Mouse (Mus musculus): ENCODE measurements around the gene Taar3. TPM values are rescaled to one million over a fixed set of nuclear protein-coding genes. Genes with fewer than 3 reads are reported as not detected.

The Taar3 gene
- total RNA-seq (2021): not detected
- long read RNA-seq, experiment 1: 0 reads
- long read RNA-seq, experiment 2: 0 reads

GRCm38 (mm10) chr10:23949508-23950005 is at the start of gene Taar3:
TSS of gene Taar3 (plus strand) at chr10:23949558.
- no peak within 1 kb of the TSS for H3K27ac ChIP-seq
- TF ChIP-seq CTCF (IDR thresholded peaks at IDR 0.05): no peak
- intact Hi-C loops (cut with DNase I): no loop called here

DNA sequence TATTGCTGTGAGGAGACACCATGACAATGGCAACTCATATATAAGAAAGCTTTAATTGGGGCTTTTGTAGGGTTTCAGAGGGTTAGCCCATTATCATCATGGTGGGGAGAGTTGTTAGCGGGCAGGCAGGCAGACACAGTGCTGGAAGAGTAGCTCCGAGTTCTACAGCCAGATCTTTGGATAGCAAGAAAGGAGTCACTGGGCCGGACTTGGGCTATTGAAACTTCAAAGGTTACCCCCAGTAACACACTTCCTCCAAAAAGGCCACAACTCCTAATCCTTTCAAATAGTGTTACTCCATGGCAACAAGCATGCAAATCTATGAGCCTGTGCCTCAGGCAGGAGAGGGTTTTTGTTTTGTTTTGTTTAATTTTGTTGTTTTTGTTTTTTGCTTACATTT is 48.2 kb upstream of the Taar3 start:
- Histone ChIP-seq H3K27ac (no peak overlapping the region), H3K4me3 (no peak overlapping the region)
- DNase-seq (ENCODE audit: extremely low spot score in 1 of 2, low spot score in 2 of 2): no peak
- intact Hi-C loops (cut with DNase I): no loop called here
- TF ChIP-seq CTCF (IDR thresholded peaks at IDR 0.05): no peak

More at GRCm38 (mm10) chr10:23949508-23950005, at the start of gene Taar3:
- DNase-seq (ENCODE audit: extremely low spot score in 1 of 2, low spot score in 2 of 2): no peak
- H3K4me3 ChIP-seq: no peak within 1 kb of the TSS

DNA sequence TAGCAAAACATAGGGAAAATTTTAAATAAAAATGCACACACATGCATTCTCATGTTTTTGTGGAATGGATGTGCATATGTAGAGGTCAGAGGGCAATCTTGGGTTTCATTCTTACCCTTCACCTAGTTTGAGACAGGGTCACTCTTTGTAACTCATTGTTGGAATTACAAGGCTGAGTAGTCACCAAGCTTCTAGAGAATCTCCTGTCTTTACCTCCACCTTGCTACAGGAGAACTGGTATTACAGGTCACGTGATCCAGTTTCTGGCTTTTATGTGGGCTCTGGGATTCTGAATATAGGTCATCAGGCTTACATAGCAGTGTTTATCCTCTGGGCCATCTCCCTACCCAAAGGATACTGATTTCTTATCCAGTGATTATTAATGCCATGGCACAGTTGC is 43.7 kb upstream of the Taar3 start:
- TF ChIP-seq CTCF (IDR thresholded peaks at IDR 0.05): no peak
- Histone ChIP-seq H3K4me3 (no peak overlapping the region), H3K27ac (no peak overlapping the region)
- no peak for DNase-seq (ENCODE audit: extremely low spot score in 1 of 2, low spot score in 2 of 2)
- intact Hi-C loops (cut with DNase I): no loop called here

- no peak within 1 kb of the TSS for H3K4me3 ChIP-seq
- DNase-seq (ENCODE audit: extremely low spot score in 1 of 2, low spot score in 2 of 2): no peak
- TF ChIP-seq CTCF (IDR thresholded peaks at IDR 0.05): no peak
- intact Hi-C loops (cut with DNase I): no loop called here
- H3K27ac ChIP-seq: no peak within 1 kb of the TSS
Observed at GRCm38 (mm10) chr10:23920056-23920455, 29.3 kb upstream of the Taar3 start, which contains the start of gene Taar1. TSS of gene Taar1 (plus strand) at chr10:23920356.

- no peak for DNase-seq (ENCODE audit: extremely low spot score in 1 of 2, low spot score in 2 of 2)
- intact Hi-C loops (cut with DNase I): no loop called here
- TF ChIP-seq CTCF (IDR thresholded peaks at IDR 0.05): no peak
- no peak overlapping the region for H3K4me3 ChIP-seq
- H3K27ac ChIP-seq: no peak overlapping the region
Observed at GRCm38 (mm10) chr10:23922468-23922867, 26.9 kb upstream of the Taar3 start.

DNA sequence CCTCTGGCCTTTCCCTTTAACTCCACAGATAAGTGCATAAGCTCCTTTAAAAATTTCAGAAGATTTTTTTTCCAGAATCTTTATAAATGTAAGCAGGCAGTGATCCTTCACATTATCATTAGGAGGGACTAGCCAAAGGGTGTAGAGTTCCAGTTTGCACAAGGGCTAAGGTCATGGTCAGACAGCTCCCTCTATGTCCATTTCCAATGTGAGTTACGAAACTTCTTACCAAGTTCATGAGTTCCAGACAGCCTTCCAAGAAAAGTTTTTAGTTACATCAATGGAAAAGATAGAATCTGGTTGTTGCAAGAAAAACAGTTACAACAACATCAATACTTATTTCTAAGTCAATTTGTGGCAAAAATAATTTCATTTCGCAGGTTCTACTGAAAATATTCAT is 25.4 kb upstream of the Taar3 start:
- no peak overlapping the region for H3K27ac ChIP-seq
- no peak for TF ChIP-seq CTCF (IDR thresholded peaks at IDR 0.05)
- no peak overlapping the region for H3K4me3 ChIP-seq
- no peak for DNase-seq (ENCODE audit: extremely low spot score in 1 of 2, low spot score in 2 of 2)
- intact Hi-C loops (cut with DNase I): no loop called here

GRCm38 (mm10) chr10:23937613-23938012 is 11.7 kb upstream of the Taar3 start:
- no peak for DNase-seq (ENCODE audit: extremely low spot score in 1 of 2, low spot score in 2 of 2)
- Histone ChIP-seq H3K27ac (no peak overlapping the region), H3K4me3 (no peak overlapping the region)
- intact Hi-C loops (cut with DNase I): no loop called here
- no peak for TF ChIP-seq CTCF (IDR thresholded peaks at IDR 0.05)

DNA sequence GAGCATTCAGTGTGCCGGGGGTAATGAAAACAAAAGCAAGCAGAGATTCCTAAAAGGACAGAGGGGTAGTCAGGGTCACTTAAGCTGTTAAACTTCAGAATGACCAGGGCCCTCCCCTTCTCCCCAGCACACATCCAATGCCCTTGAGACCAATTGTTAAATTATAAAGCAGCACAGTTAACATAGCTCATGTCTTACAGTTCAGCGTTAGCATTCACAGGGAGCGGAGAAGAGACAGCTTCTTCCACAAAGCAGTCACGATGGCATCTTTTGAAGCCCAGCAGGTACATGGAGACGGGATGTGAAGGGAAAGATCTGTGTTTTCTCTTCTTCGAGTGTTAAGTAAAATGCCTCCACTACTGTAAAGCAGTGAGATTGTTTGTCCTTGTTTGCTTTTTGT is 11.0 kb upstream of the Taar3 start, which contains the start of gene Taar2:
TSS of gene Taar2 (plus strand) at position 261 of the 400 bp plus-strand sequence.
- H3K27ac ChIP-seq: no peak within 1 kb of the TSS
- DNase-seq (ENCODE audit: extremely low spot score in 1 of 2, low spot score in 2 of 2): no peak
- H3K4me3 ChIP-seq: no peak within 1 kb of the TSS
- TF ChIP-seq CTCF (IDR thresholded peaks at IDR 0.05): no peak
- intact Hi-C loops (cut with DNase I): no loop called here

DNA sequence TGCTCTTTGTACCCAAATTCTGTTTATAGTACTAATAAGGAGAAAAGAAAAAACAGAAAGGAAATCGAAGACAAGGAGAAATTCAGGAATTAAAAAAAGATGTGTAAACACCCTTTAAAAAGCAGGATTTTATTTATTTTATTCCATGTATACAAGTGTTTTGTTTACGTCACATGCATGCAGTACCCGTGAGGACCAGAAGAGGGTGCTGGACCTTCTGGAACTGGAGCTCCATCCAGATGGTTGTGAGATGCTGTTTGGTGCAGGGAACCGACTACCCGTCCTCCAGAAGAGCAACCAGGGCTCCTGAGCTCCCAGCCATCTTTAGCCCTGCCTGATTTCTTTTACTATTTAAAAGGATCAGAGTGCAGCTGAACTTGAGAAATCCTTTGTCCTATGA is 6.9 kb upstream of the Taar3 start:
- H3K4me3 ChIP-seq: no peak overlapping the region
- DNase-seq (ENCODE audit: extremely low spot score in 1 of 2, low spot score in 2 of 2): no peak
- intact Hi-C loops (cut with DNase I): no loop called here
- TF ChIP-seq CTCF (IDR thresholded peaks at IDR 0.05): peak; percentile 34
- no peak overlapping the region for H3K27ac ChIP-seq

DNA sequence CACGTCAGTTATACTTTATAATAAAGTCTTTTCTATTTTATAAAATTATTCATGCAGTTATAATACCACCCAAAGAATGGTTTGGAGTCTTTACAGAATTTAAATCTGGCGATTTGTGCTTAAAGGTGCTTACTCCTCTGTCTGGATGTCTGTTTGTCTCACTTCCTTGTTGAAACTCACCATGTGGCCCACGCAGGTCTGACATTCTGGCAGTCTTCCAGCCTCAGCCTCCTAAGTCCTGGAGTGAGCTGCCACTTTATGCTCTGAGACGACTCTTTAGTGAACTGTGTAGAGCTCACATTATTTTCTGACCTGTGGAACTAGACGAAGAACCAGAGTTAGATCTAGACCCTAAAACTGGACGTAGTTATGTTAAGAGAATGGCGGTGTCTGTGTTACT is 1.3 kb upstream of the Taar3 start:
- no peak overlapping the region for H3K27ac ChIP-seq
- no peak for DNase-seq (ENCODE audit: extremely low spot score in 1 of 2, low spot score in 2 of 2)
- no peak overlapping the region for H3K4me3 ChIP-seq
- intact Hi-C loops (cut with DNase I): no loop called here
- TF ChIP-seq CTCF (IDR thresholded peaks at IDR 0.05): no peak

GRCm38 (mm10) chr10:23951714-23952113 is 2.4 kb downstream of the Taar3 start:
- intact Hi-C loops (cut with DNase I): no loop called here
- TF ChIP-seq CTCF (IDR thresholded peaks at IDR 0.05): no peak

DNA sequence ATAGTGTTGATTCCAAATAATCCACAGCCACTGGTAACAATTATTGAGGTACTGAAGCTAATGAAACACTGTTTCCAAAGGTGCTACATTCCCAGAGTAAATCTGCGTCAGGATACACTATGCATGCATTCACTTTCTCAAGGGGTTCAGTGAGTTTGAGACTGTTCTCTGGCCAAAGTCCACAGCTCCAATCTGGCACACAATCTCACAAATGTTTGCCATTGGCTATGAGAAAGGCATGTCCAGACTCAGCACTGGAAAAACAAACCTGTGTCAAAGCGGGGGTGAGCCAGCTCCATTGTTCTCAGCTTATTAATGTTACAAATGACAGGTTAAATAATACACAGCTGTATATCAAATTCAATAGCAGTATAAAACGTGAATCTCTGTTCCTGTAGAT is 9.7 kb downstream of the Taar3 start:
- no peak for TF ChIP-seq CTCF (IDR thresholded peaks at IDR 0.05)
- intact Hi-C loops (cut with DNase I): no loop called here
- Histone ChIP-seq H3K27ac (no peak overlapping the region), H3K4me3 (no peak overlapping the region)
- DNase-seq (ENCODE audit: extremely low spot score in 1 of 2, low spot score in 2 of 2): no peak

More at GRCm38 (mm10) chr10:23951714-23952113, 2.4 kb downstream of the Taar3 start:
- DNase-seq (ENCODE audit: extremely low spot score in 1 of 2, low spot score in 2 of 2): no peak
- Histone ChIP-seq H3K4me3 (no peak overlapping the region), H3K27ac (no peak overlapping the region)

- no peak for TF ChIP-seq CTCF (IDR thresholded peaks at IDR 0.05)
- DNase-seq (ENCODE audit: extremely low spot score in 1 of 2, low spot score in 2 of 2): no peak
- H3K4me3 ChIP-seq: no peak within 1 kb of the TSS
- intact Hi-C loops (cut with DNase I): no loop called here
- H3K27ac ChIP-seq: no peak within 1 kb of the TSS
Observed at GRCm38 (mm10) chr10:23960444-23960915, 11.1 kb downstream of the Taar3 start, which contains the start of gene Taar4. TSS of gene Taar4 (plus strand) at chr10:23960494.
